Mouse (Mus musculus) kidney, adult 2 months (tissue): ENCODE results near the gene Rbfox3. TPM values are rescaled to one million over a fixed set of nuclear protein-coding genes. Genes with fewer than 3 reads are reported as not detected.

Experiments used
- DNase-seq: peaks from one replicate; pipeline ENCODE4 v3.0.0; 2021
- H3K27ac ChIP-seq: fragments of 200-500 bp; 2 replicates; pipeline ENCODE4 v1.5.1; 2012; ENCODE audit warnings: low read depth, low read length, control low read depth, inconsistent platforms; ENCODE audit not compliant: insufficient read depth
- H3K27me3 ChIP-seq: fragments of 200-500 bp; replicated peaks from 2 replicates; pipeline ENCODE4 v1.6.1; 2012; ENCODE audit warnings: mild to moderate bottlenecking, moderate library complexity, low read length, inconsistent platforms; ENCODE audit not compliant: control insufficient read depth, insufficient read depth
- H3K36me3 ChIP-seq: fragments of 200-500 bp; 2 replicates; pipeline ENCODE4 v1.6.1; 2012; ENCODE audit warnings: mild to moderate bottlenecking, moderate library complexity, low read length, inconsistent platforms; ENCODE audit not compliant: control insufficient read depth, insufficient read depth
- H3K4me1 ChIP-seq: fragments of 200-500 bp; 2 replicates; pipeline ENCODE4 v1.6.1; 2011; ENCODE audit warnings: low read length; ENCODE audit not compliant: control insufficient read depth, insufficient read depth
- H3K4me3 ChIP-seq: fragments of 200-500 bp; 2 replicates; pipeline ENCODE4 v1.5.1; 2011; ENCODE audit warnings: mild to moderate bottlenecking, low read depth, low read length, control low read depth; ENCODE audit not compliant: insufficient read depth
- CTCF ChIP-seq: fragments of 200-500 bp; conservative IDR thresholded peaks from 2 replicates; pipeline ENCODE4 v1.5.1; 2011; ENCODE audit warnings: low read depth, mild to moderate bottlenecking, control low read depth, low read length, moderate library complexity, mixed read lengths; ENCODE audit not compliant: insufficient read depth, insufficient read length
- POLR2A ChIP-seq: fragments of 200-500 bp; IDR thresholded peaks from one replicate; pipeline ENCODE4 v1.6.1; 2011; ENCODE audit warnings: low read depth, low read length, control low read depth
- WGBS: fragments of 180-500 bp; shearing (Covaris S2); methylation state at CpG from one replicate; pipeline ENCODE4 v1.1.7; 2018; 5-methylcytosine and 5-hydroxymethylcytosine counted together
- polyA plus RNA-seq: library from polyadenylated mRNA; depleted of rRNA; stranded (reverse); fragments of >200 nt; gene quantifications from 2 replicates; pipeline ENCODE4 v1.2.3, GENCODE M21; 2012

Gene Rbfox3
- polyA plus RNA-seq, 1 experiment = 0.27 TPM

DNA sequence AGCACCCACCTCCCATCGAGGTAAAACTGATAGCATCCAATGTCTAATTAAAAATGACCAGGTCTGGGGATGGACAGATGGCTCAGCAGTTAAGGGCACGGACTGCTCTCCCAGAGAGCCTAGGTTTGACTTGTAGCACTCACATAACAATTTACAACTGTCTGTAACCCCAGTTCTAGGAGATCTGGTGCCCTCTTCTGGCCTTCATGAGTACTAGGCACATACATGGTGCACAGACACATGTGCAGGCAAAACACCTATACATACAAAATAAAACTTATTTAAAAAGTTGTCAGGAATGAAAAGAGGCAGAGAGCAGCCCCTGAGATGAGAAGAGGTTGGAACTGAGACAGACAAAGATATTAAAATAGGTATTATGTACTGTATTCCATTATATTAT, 305.8 kb downstream of the Rbfox3 start:
- Histone ChIP-seq H3K27me3 (no peaks in the 10 kb centered on the region), H3K4me1 (no peaks in the 10 kb centered on the region), H3K4me3 (no peak overlapping the region), H3K36me3 (no peaks in the 10 kb centered on the region), H3K27ac (no peak overlapping the region)
- DNase-seq = no peak
- WGBS = 80% methylated on average over 2 of the region's 2 CpGs
- TF ChIP-seq CTCF (no peak), POLR2A (no peak)

DNA sequence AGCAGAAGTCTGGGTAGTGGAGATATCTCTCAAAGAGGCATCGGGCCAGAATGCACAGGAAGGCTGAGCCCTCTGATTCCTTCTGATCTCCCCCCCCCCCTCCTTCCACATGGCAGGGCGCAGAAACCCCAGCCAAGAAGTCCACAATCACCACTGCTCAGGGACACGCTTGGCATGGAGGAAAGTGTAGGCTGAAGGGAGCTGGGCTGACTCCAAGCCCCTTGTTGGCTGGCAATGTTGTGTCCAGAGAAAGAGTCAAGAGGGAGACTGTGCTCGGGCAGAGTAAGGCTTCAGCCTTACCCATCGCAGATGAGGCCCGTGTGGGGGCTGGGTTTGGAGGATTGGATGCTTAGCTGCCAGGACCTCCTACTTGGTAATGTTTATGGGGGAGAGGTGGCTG, 307.2 kb downstream of the Rbfox3 start:
- no peaks in the 10 kb centered on the region for H3K36me3 ChIP-seq
- no peak overlapping the region for H3K4me3 ChIP-seq
- TF ChIP-seq CTCF (no peak), POLR2A (no peak)
- H3K27ac ChIP-seq = no peak overlapping the region
- 57% methylated on average over 6 of the region's 6 CpGs for WGBS
- no peaks in the 10 kb centered on the region for H3K4me1 ChIP-seq
- no peak for DNase-seq
- no peaks in the 10 kb centered on the region for H3K27me3 ChIP-seq

GRCm38 (mm10) chr11:118603126-118603525, 308.3 kb downstream of the Rbfox3 start:
- H3K27ac ChIP-seq = no peak overlapping the region
- no peak overlapping the region for H3K4me3 ChIP-seq
- H3K27me3 ChIP-seq = no peaks in the 10 kb centered on the region
- H3K4me1 ChIP-seq = no peaks in the 10 kb centered on the region
- no peak for TF ChIP-seq CTCF
- no peak for TF ChIP-seq POLR2A
- H3K36me3 ChIP-seq = no peaks in the 10 kb centered on the region
- 5% methylated on average over 10 of the region's 10 CpGs for WGBS
- DNase-seq = no peak

GRCm38 (mm10) chr11:118601484-118601883, 309.9 kb downstream of the Rbfox3 start:
- Histone ChIP-seq H3K27me3 (no peaks in the 10 kb centered on the region), H3K4me3 (no peak overlapping the region), H3K36me3 (no peaks in the 10 kb centered on the region), H3K4me1 (no peaks in the 10 kb centered on the region), H3K27ac (no peak overlapping the region)
- no peak for DNase-seq
- TF ChIP-seq CTCF (no peak), POLR2A (no peak)
- WGBS = 57% methylated on average over 9 of the region's 9 CpGs

DNA sequence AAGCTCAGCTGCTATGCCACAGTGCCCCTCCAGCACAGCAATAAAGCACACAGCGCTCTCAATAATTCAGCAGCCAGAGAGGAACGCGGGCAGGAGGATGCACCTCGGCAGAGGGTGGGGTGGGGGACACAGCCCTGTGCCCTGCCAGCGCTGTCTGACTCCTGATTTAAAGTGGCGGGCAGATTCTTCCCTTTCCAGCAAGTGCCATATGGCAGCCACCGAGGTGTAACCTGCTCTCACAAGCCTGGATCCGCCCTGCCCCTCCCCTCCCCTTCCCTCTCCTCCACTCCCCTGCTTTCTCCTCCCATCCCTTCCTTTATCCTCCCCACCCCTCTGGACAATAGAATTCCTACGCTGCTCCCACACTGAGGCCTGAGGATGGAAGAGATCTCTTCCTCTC, 311.2 kb downstream of the Rbfox3 start:
- Histone ChIP-seq H3K27me3 (no peaks in the 10 kb centered on the region), H3K27ac (no peak overlapping the region), H3K36me3 (no peaks in the 10 kb centered on the region), H3K4me1 (no peaks in the 10 kb centered on the region), H3K4me3 (no peak overlapping the region)
- 0% methylated on average over 9 of the region's 9 CpGs for WGBS
- TF ChIP-seq CTCF = no peak
- no peak for TF ChIP-seq POLR2A
- no peak for DNase-seq

- no peaks in the 10 kb centered on the region for H3K4me1 ChIP-seq
- no peak overlapping the region for H3K27ac ChIP-seq
- TF ChIP-seq POLR2A (no peak), CTCF (no peak)
- H3K36me3 ChIP-seq = no peaks in the 10 kb centered on the region
- whole genome bisulfite sequencing = 61% methylated on average over 5 of the region's 5 CpGs
- H3K4me3 ChIP-seq = no peak overlapping the region
- no peaks in the 10 kb centered on the region for H3K27me3 ChIP-seq
- DNase-seq = no peak
Measured at GRCm38 (mm10) chr11:118598726-118599125, 312.7 kb downstream of the Rbfox3 start.

DNA sequence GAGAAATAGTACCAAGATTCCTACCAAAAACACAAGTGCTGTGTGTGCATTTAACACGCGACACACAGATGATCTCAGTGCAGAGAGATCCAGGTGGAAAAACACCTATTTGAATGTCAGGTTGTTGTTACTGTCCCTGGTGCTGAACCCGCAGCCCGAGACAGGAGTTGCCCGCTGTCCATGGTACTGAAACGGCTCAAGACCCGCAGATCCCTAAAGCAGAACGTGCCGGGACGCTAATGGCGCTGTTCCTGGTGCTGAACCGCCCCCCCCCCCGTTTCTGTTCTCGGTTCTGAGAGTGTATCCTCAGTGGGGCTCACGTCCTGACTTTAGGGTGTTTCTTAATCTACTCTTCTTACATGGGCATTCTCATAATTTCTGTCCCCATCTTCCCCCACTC, 326.6 kb downstream of the Rbfox3 start:
- peak; percentile 78 for DNase-seq
- no peak overlapping the region for H3K4me3 ChIP-seq
- H3K36me3 ChIP-seq = no peaks in the 10 kb centered on the region
- TF ChIP-seq CTCF = no peak; the same call in 1 of the 2 replicates
- TF ChIP-seq POLR2A = no peak
- no peak overlapping the region for H3K27ac ChIP-seq
- 3% methylated on average over 15 of the region's 15 CpGs for WGBS
- H3K4me1 ChIP-seq = no peaks in the 10 kb centered on the region
- no peaks in the 10 kb centered on the region for H3K27me3 ChIP-seq

- 92% methylated on average over 1 of the region's 1 CpGs for WGBS
- DNase-seq = no peak
- TF ChIP-seq POLR2A (no peak), CTCF (no peak)
- Histone ChIP-seq H3K4me1 (no peaks in the 10 kb centered on the region), H3K36me3 (no peaks in the 10 kb centered on the region), H3K27me3 (no peaks in the 10 kb centered on the region), H3K27ac (no peak overlapping the region), H3K4me3 (no peak overlapping the region)
Measured at GRCm38 (mm10) chr11:118583989-118584388, 327.4 kb downstream of the Rbfox3 start.
